Mouse (Mus musculus): ENCODE measurements around the gene Olfr1177-ps. TPM values are rescaled to one million over a fixed set of nuclear protein-coding genes. Genes with fewer than 3 reads are reported as not detected.

Olfr1177-ps gene
- polyA plus RNA-seq (2012; fragmentation: generic; extraction: Trizol): not detected

- no peak within 1 kb of the TSS for H3ac ChIP-seq (ENCODE audit: control insufficient read depth, insufficient read length)
- H3K79me2 ChIP-seq (ENCODE audit: control insufficient read depth, insufficient read depth): no peaks in the 10 kb centered on the region
- H3K36me3 ChIP-seq (ENCODE audit: control insufficient read depth, insufficient read depth): no peaks in the 10 kb centered on the region
- no peak within 1 kb of the TSS for H3K4me2 ChIP-seq (ENCODE audit: low read depth)
- TF ChIP-seq TCF3 (IDR thresholded peaks at IDR 0.05; ENCODE audit: insufficient read length, low read depth) (no peak), E2F4 (IDR thresholded peaks at IDR 0.05; ENCODE audit: insufficient read depth) (no peak), USF1 (IDR thresholded peaks at IDR 0.05; ENCODE audit: low read depth) (no peak), SRF (IDR thresholded peaks at IDR 0.05; ENCODE audit: control insufficient read depth, insufficient read length, low read depth) (no peak), REST (IDR thresholded peaks at IDR 0.05; ENCODE audit: insufficient read depth, insufficient read length) (no peak), POLR2AphosphoS2 (IDR thresholded peaks at IDR 0.05; ENCODE audit: insufficient read length, low read depth) (no peak), POLR2A (IDR thresholded peaks at IDR 0.05; ENCODE audit: insufficient read length, low read depth) (no peak), MYOG (IDR thresholded peaks at IDR 0.05; ENCODE audit: control insufficient read depth in 1 of 3, insufficient read depth in 1 of 3, insufficient read length in 2 of 3, low read depth in 2 of 3) (no peak), MYOD1 (IDR thresholded peaks at IDR 0.05; ENCODE audit: control insufficient read depth in 1 of 3, insufficient read length in 2 of 3, low read depth in 2 of 3) (no peak), CEBPB (IDR thresholded peaks at IDR 0.05; ENCODE audit: insufficient read depth, poor library complexity, severe bottlenecking) (no peak), TCF12 (IDR thresholded peaks at IDR 0.05; ENCODE audit: insufficient read depth, poor library complexity, severe bottlenecking) (no peak), MAX (IDR thresholded peaks at IDR 0.05; ENCODE audit: low read depth) (no peak)
- no peak within 1 kb of the TSS for H3K4me3 ChIP-seq
- no peaks in the 10 kb centered on the region for H3K27me3 ChIP-seq (ENCODE audit: control insufficient read depth, insufficient read depth, insufficient read length)
Measured at GRCm38 (mm10) chr2:88346392-88346791, at the start of gene Olfr1177-ps. Gene Olfr1177-ps, minus strand, starts transcription at chr2:88346492.

GRCm38 (mm10) chr2:88386762-88387161, 40.5 kb upstream of the Olfr1177-ps start, which contains the start of gene Olfr1178:
Gene Olfr1178, plus strand, starts transcription at chr2:88387062.
- Histone ChIP-seq H3K79me2 (ENCODE audit: control insufficient read depth, insufficient read depth) (no peaks in the 10 kb centered on the region), H3K4me3 (no peak within 1 kb of the TSS), H3K36me3 (ENCODE audit: control insufficient read depth, insufficient read depth) (no peaks in the 10 kb centered on the region), H3K4me2 (ENCODE audit: low read depth) (no peak within 1 kb of the TSS), H3ac (ENCODE audit: control insufficient read depth, insufficient read length) (no peak within 1 kb of the TSS), H3K27me3 (ENCODE audit: control insufficient read depth, insufficient read depth, insufficient read length) (no peaks in the 10 kb centered on the region)
- TF ChIP-seq POLR2AphosphoS2 (IDR thresholded peaks at IDR 0.05; ENCODE audit: insufficient read length, low read depth) (no peak), MYOD1 (IDR thresholded peaks at IDR 0.05; ENCODE audit: control insufficient read depth in 1 of 3, insufficient read length in 2 of 3, low read depth in 2 of 3) (no peak), REST (IDR thresholded peaks at IDR 0.05; ENCODE audit: insufficient read depth, insufficient read length) (no peak), MAX (IDR thresholded peaks at IDR 0.05; ENCODE audit: low read depth) (no peak), E2F4 (IDR thresholded peaks at IDR 0.05; ENCODE audit: insufficient read depth) (no peak), POLR2A (IDR thresholded peaks at IDR 0.05; ENCODE audit: insufficient read length, low read depth) (no peak), TCF3 (IDR thresholded peaks at IDR 0.05; ENCODE audit: insufficient read length, low read depth) (no peak), TCF12 (IDR thresholded peaks at IDR 0.05; ENCODE audit: insufficient read depth, poor library complexity, severe bottlenecking) (no peak)

GRCm38 (mm10) chr2:88356304-88356703, 10.0 kb upstream of the Olfr1177-ps start:
- TF ChIP-seq MYOG (IDR thresholded peaks at IDR 0.05; ENCODE audit: control insufficient read depth in 1 of 3, insufficient read depth in 1 of 3, insufficient read length in 2 of 3, low read depth in 2 of 3) (no peak), POLR2A (IDR thresholded peaks at IDR 0.05; ENCODE audit: insufficient read length, low read depth) (no peak), E2F4 (IDR thresholded peaks at IDR 0.05; ENCODE audit: insufficient read depth) (no peak), REST (IDR thresholded peaks at IDR 0.05; ENCODE audit: insufficient read depth, insufficient read length) (no peak), USF1 (IDR thresholded peaks at IDR 0.05; ENCODE audit: low read depth) (no peak), SRF (IDR thresholded peaks at IDR 0.05; ENCODE audit: control insufficient read depth, insufficient read length, low read depth) (no peak), CEBPB (IDR thresholded peaks at IDR 0.05; ENCODE audit: insufficient read depth, poor library complexity, severe bottlenecking) (no peak), POLR2AphosphoS2 (IDR thresholded peaks at IDR 0.05; ENCODE audit: insufficient read length, low read depth) (no peak), TCF12 (IDR thresholded peaks at IDR 0.05; ENCODE audit: insufficient read depth, poor library complexity, severe bottlenecking) (no peak), TCF3 (IDR thresholded peaks at IDR 0.05; ENCODE audit: insufficient read length, low read depth) (no peak), MYOD1 (IDR thresholded peaks at IDR 0.05; ENCODE audit: control insufficient read depth in 1 of 3, insufficient read length in 2 of 3, low read depth in 2 of 3) (no peak), MAX (IDR thresholded peaks at IDR 0.05; ENCODE audit: low read depth) (no peak)
- H3ac ChIP-seq (ENCODE audit: control insufficient read depth, insufficient read length): no peak overlapping the region
- no peak overlapping the region for H3K4me3 ChIP-seq
- no peaks in the 10 kb centered on the region for H3K79me2 ChIP-seq (ENCODE audit: control insufficient read depth, insufficient read depth)
- H3K36me3 ChIP-seq (ENCODE audit: control insufficient read depth, insufficient read depth): no peaks in the 10 kb centered on the region
- no peak overlapping the region for H3K4me2 ChIP-seq (ENCODE audit: low read depth)
- H3K27me3 ChIP-seq (ENCODE audit: control insufficient read depth, insufficient read depth, insufficient read length): no peaks in the 10 kb centered on the region

- H3K4me2 ChIP-seq (ENCODE audit: low read depth): no peak within 1 kb of the TSS
- no peak for TF ChIP-seq SRF (IDR thresholded peaks at IDR 0.05; ENCODE audit: control insufficient read depth, insufficient read length, low read depth)
- TF ChIP-seq TCF12 (IDR thresholded peaks at IDR 0.05; ENCODE audit: insufficient read depth, poor library complexity, severe bottlenecking): no peak
- TF ChIP-seq REST (IDR thresholded peaks at IDR 0.05; ENCODE audit: insufficient read depth, insufficient read length): no peak
- no peak for TF ChIP-seq CEBPB (IDR thresholded peaks at IDR 0.05; ENCODE audit: insufficient read depth, poor library complexity, severe bottlenecking)
- TF ChIP-seq MYOG (IDR thresholded peaks at IDR 0.05; ENCODE audit: control insufficient read depth in 1 of 3, insufficient read depth in 1 of 3, insufficient read length in 2 of 3, low read depth in 2 of 3): no peak
- TF ChIP-seq MYOD1 (IDR thresholded peaks at IDR 0.05; ENCODE audit: control insufficient read depth in 1 of 3, insufficient read length in 2 of 3, low read depth in 2 of 3): no peak
- no peak for TF ChIP-seq TCF3 (IDR thresholded peaks at IDR 0.05; ENCODE audit: insufficient read length, low read depth)
- no peak for TF ChIP-seq MAX (IDR thresholded peaks at IDR 0.05; ENCODE audit: low read depth)
- no peak for TF ChIP-seq E2F4 (IDR thresholded peaks at IDR 0.05; ENCODE audit: insufficient read depth)
- no peak for TF ChIP-seq POLR2A (IDR thresholded peaks at IDR 0.05; ENCODE audit: insufficient read length, low read depth)
- TF ChIP-seq USF1 (IDR thresholded peaks at IDR 0.05; ENCODE audit: low read depth): no peak
- no peak for TF ChIP-seq POLR2AphosphoS2 (IDR thresholded peaks at IDR 0.05; ENCODE audit: insufficient read length, low read depth)
- no peaks in the 10 kb centered on the region for H3K36me3 ChIP-seq (ENCODE audit: control insufficient read depth, insufficient read depth)
- H3K27me3 ChIP-seq (ENCODE audit: control insufficient read depth, insufficient read depth, insufficient read length): no peaks in the 10 kb centered on the region
- no peak within 1 kb of the TSS for H3ac ChIP-seq (ENCODE audit: control insufficient read depth, insufficient read length)
- no peaks in the 10 kb centered on the region for H3K79me2 ChIP-seq (ENCODE audit: control insufficient read depth, insufficient read depth)
- no peak within 1 kb of the TSS for H3K4me3 ChIP-seq
Measured at GRCm38 (mm10) chr2:88336421-88336820, 9.9 kb downstream of the Olfr1177-ps start, which contains the start of gene Olfr1176. Gene Olfr1176, plus strand, starts transcription at chr2:88336721.
